Mouse (Mus musculus) adrenal gland, adult (tissue): ENCODE measurements around the gene Slc1a3.
"Not testable (repeated sequence)": the region's sequence is repeated elsewhere in the genome, so short reads cannot be mapped to it uniquely, and the experiment has no call there.

Experiments used
- DNase-seq, 2 experiments: peaks; one replicate each; pipeline ENCODE4 v3.0.0; 2022 to 2023; ENCODE audit warnings: low spot score in 1 of 2; ENCODE audit not compliant: inconsistent age in 2 of 2

The Slc1a3 gene

GRCm38 (mm10) chr15:8709578-8709977, 986 bp downstream of the Slc1a3 start:
- peak in 1 of 2 experiments; percentile 58 for DNase-seq

- no peak for DNase-seq
These were observed 4.0 kb downstream of the Slc1a3 start for GRCm38 (mm10) chr15:8706613-8707012.

GRCm38 (mm10) chr15:8706178-8706577, 4.4 kb downstream of the Slc1a3 start:
- no peak for DNase-seq

GRCm38 (mm10) chr15:8705560-8705959, 5.0 kb downstream of the Slc1a3 start:
- not testable (repeated sequence) for DNase-seq

- DNase-seq: no peak
These were observed 12.6 kb downstream of the Slc1a3 start for GRCm38 (mm10) chr15:8697976-8698375.

GRCm38 (mm10) chr15:8697500-8697899, 13.1 kb downstream of the Slc1a3 start:
- DNase-seq: no peak

- DNase-seq: not testable (repeated sequence)
These were observed 20.4 kb downstream of the Slc1a3 start for GRCm38 (mm10) chr15:8690141-8690540.

- no peak for DNase-seq
These were observed 23.7 kb downstream of the Slc1a3 start for GRCm38 (mm10) chr15:8686846-8687245.

GRCm38 (mm10) chr15:8685506-8685905, 25.1 kb downstream of the Slc1a3 start:
- DNase-seq: no peak

- no peak for DNase-seq
These were observed 26.3 kb downstream of the Slc1a3 start for GRCm38 (mm10) chr15:8684263-8684662.

GRCm38 (mm10) chr15:8682871-8683270, 27.7 kb downstream of the Slc1a3 start:
- no peak for DNase-seq

- no peak for DNase-seq
These were observed 28.1 kb downstream of the Slc1a3 start for GRCm38 (mm10) chr15:8682421-8682820.

GRCm38 (mm10) chr15:8681971-8682370, 28.6 kb downstream of the Slc1a3 start:
- no peak for DNase-seq

GRCm38 (mm10) chr15:8681009-8681408, 29.6 kb downstream of the Slc1a3 start:
- no peak for DNase-seq

GRCm38 (mm10) chr15:8676959-8677358, 33.6 kb downstream of the Slc1a3 start:
- DNase-seq: no peak

GRCm38 (mm10) chr15:8676211-8676691, 34.3 kb downstream of the Slc1a3 start:
- DNase-seq: no peak

GRCm38 (mm10) chr15:8675616-8676015, 34.9 kb downstream of the Slc1a3 start:
- DNase-seq: no peak

- no peak for DNase-seq
These were observed 38.0 kb downstream of the Slc1a3 start for GRCm38 (mm10) chr15:8672532-8672931.

- DNase-seq: no peak
These were observed 42.6 kb downstream of the Slc1a3 start for GRCm38 (mm10) chr15:8667849-8668522.

- no peak for DNase-seq
These were observed 44.8 kb downstream of the Slc1a3 start for GRCm38 (mm10) chr15:8665675-8666350.

GRCm38 (mm10) chr15:8663348-8664099, 47.0 kb downstream of the Slc1a3 start:
- DNase-seq: peak; percentile 17 to 60

GRCm38 (mm10) chr15:8661856-8662255, 48.7 kb downstream of the Slc1a3 start:
- DNase-seq: no peak
